Mouse (Mus musculus): Measurements from ENCODE around the gene Rilpl1. TPM values are rescaled to one million over a fixed set of nuclear protein-coding genes. Genes with fewer than 3 reads are reported as not detected.
"Not testable (repeated sequence)": the region's sequence is repeated elsewhere in the genome, so short reads cannot be mapped to it uniquely, and the experiment has no call there.

Rilpl1 gene
- polyA plus RNA-seq, 1 experiment from 2014 or later, result 9.7 TPM

GRCm38 (mm10) chr5:124551349-124552093, 20.3 kb upstream of the Rilpl1 start:
- ATAC-seq; H3K9ac ChIP-seq (replicated peaks; ENCODE audit: low read depth, low read length): not testable (repeated sequence)
- H3K4me2 ChIP-seq (ENCODE audit: low read length), result peak overlapping the region; percentile 77

GRCm38 (mm10) chr5:124550737-124551136, 19.5 kb upstream of the Rilpl1 start:
- H3K9me3 ChIP-seq (ENCODE audit: control insufficient read depth, low read length); H3K27me3 ChIP-seq (replicated peaks; ENCODE audit: control insufficient read depth, insufficient read depth, low read length); ATAC-seq; H3K27ac ChIP-seq (ENCODE audit: low read length); H3K4me2 ChIP-seq (ENCODE audit: low read length); H3K4me3 ChIP-seq (replicated peaks; ENCODE audit: low read length); H3K9ac ChIP-seq (replicated peaks; ENCODE audit: low read depth, low read length): not testable (repeated sequence)
- peaks cover 13% of the 10 kb centered on the region for H3K36me3 ChIP-seq (ENCODE audit: control insufficient read depth, insufficient read depth)
- peaks cover 14% of the 10 kb centered on the region for H3K4me1 ChIP-seq (replicated peaks; ENCODE audit: control insufficient read depth, insufficient read depth, low read length)
- WGBS, result 93% methylated on average over 4 of the region's 4 CpGs

More at GRCm38 (mm10) chr5:124551349-124552093, 20.3 kb upstream of the Rilpl1 start:
- not testable (repeated sequence) for H3K27me3 ChIP-seq (replicated peaks; ENCODE audit: control insufficient read depth, insufficient read depth, low read length); H3K4me3 ChIP-seq (replicated peaks; ENCODE audit: low read length); H3K9me3 ChIP-seq (ENCODE audit: control insufficient read depth, low read length); H3K27ac ChIP-seq (ENCODE audit: low read length); H3K36me3 ChIP-seq (ENCODE audit: control insufficient read depth, insufficient read depth)
- peaks cover 14% of the 10 kb centered on the region for H3K4me1 ChIP-seq (replicated peaks; ENCODE audit: control insufficient read depth, insufficient read depth, low read length)
- 40% methylated on average over 5 of the region's 5 CpGs for WGBS

GRCm38 (mm10) chr5:124541602-124541973, 10.4 kb upstream of the Rilpl1 start:
- no peak for ATAC-seq
- no peaks in the 10 kb centered on the region for H3K27me3 ChIP-seq (replicated peaks; ENCODE audit: control insufficient read depth, insufficient read depth, low read length)
- H3K4me3 ChIP-seq (replicated peaks; ENCODE audit: low read length), result peak overlapping the region; percentile 92
- peak overlapping the region; percentile 92 for H3K4me2 ChIP-seq (ENCODE audit: low read length)
- H3K36me3 ChIP-seq (ENCODE audit: control insufficient read depth, insufficient read depth), result peaks cover 17% of the 10 kb centered on the region; the same call in 1 of the 2 replicates
- WGBS, result 12% methylated on average over 8 of the region's 8 CpGs
- no peak overlapping the region for H3K27ac ChIP-seq (ENCODE audit: low read length)
- H3K4me1 ChIP-seq (replicated peaks; ENCODE audit: control insufficient read depth, insufficient read depth, low read length), result peaks cover 14% of the 10 kb centered on the region
- H3K9ac ChIP-seq (replicated peaks; ENCODE audit: low read depth, low read length), result peak overlapping the region; percentile 78
- H3K9me3 ChIP-seq (ENCODE audit: control insufficient read depth, low read length), result no peaks in the 10 kb centered on the region

- Histone ChIP-seq H3K27ac (ENCODE audit: low read length) (peak overlapping the region; percentile 61), H3K9ac (replicated peaks; ENCODE audit: low read depth, low read length) (peak overlapping the region; percentile 78), H3K4me1 (replicated peaks; ENCODE audit: control insufficient read depth, insufficient read depth, low read length) (peaks cover 14% of the 10 kb centered on the region), H3K27me3 (replicated peaks; ENCODE audit: control insufficient read depth, insufficient read depth, low read length) (no peaks in the 10 kb centered on the region), H3K4me2 (ENCODE audit: low read length) (peak overlapping the region; percentile 92), H3K9me3 (ENCODE audit: control insufficient read depth, low read length) (no peaks in the 10 kb centered on the region), H3K36me3 (ENCODE audit: control insufficient read depth, insufficient read depth) (peaks cover 12% of the 10 kb centered on the region; the same call in 1 of the 2 replicates), H3K4me3 (replicated peaks; ENCODE audit: low read length) (peak overlapping the region; percentile 92)
- 0% methylated on average over 49 of the region's 89 CpGs for WGBS
- peak; percentile 69 for ATAC-seq
These were observed 9.9 kb upstream of the Rilpl1 start for GRCm38 (mm10) chr5:124540905-124541601.

- H3K27ac ChIP-seq (ENCODE audit: low read length), result peak within 1 kb of the TSS; percentile 77
- no peaks in the 10 kb centered on the region; the same call in 1 of the 2 replicates for H3K27me3 ChIP-seq (replicated peaks; ENCODE audit: control insufficient read depth, insufficient read depth, low read length)
- peak within 1 kb of the TSS; percentile 92 for H3K4me3 ChIP-seq (replicated peaks; ENCODE audit: low read length)
- H3K9me3 ChIP-seq (ENCODE audit: control insufficient read depth, low read length), result no peaks in the 10 kb centered on the region
- under 1% methylated on average over 32 of the region's 35 CpGs for WGBS
- peaks cover 14% of the 10 kb centered on the region for H3K4me1 ChIP-seq (replicated peaks; ENCODE audit: control insufficient read depth, insufficient read depth, low read length)
- H3K4me2 ChIP-seq (ENCODE audit: low read length), result peak within 1 kb of the TSS; percentile 92
- peaks cover 12% of the 10 kb centered on the region; the same call in 1 of the 2 replicates for H3K36me3 ChIP-seq (ENCODE audit: control insufficient read depth, insufficient read depth)
- peak within 1 kb of the TSS; percentile 78 for H3K9ac ChIP-seq (replicated peaks; ENCODE audit: low read depth, low read length)
- peak; percentile 96 for ATAC-seq
These were observed 9.2 kb upstream of the Rilpl1 start, which contains the start of gene Tmed2 for GRCm38 (mm10) chr5:124540383-124540786. Gene Tmed2 (plus strand): TSS chr5:124540695.

GRCm38 (mm10) chr5:124539905-124540304, 8.7 kb upstream of the Rilpl1 start:
- Histone ChIP-seq H3K4me1 (replicated peaks; ENCODE audit: control insufficient read depth, insufficient read depth, low read length) (peaks cover 14% of the 10 kb centered on the region), H3K27me3 (replicated peaks; ENCODE audit: control insufficient read depth, insufficient read depth, low read length) (no peaks in the 10 kb centered on the region; the same call in 1 of the 2 replicates), H3K4me2 (ENCODE audit: low read length) (peak overlapping the region; percentile 49), H3K27ac (ENCODE audit: low read length) (peak overlapping the region; percentile 77; the same call in 1 of the 2 replicates), H3K4me3 (replicated peaks; ENCODE audit: low read length) (peak overlapping the region; percentile 92), H3K36me3 (ENCODE audit: control insufficient read depth, insufficient read depth) (peaks cover 8% of the 10 kb centered on the region; the same call in 1 of the 2 replicates), H3K9me3 (ENCODE audit: control insufficient read depth, low read length) (no peaks in the 10 kb centered on the region), H3K9ac (replicated peaks; ENCODE audit: low read depth, low read length) (peak overlapping the region; percentile 61; the same call in 1 of the 2 replicates)
- no peak for ATAC-seq
- WGBS, result 77% methylated on average over 4 of the region's 4 CpGs

GRCm38 (mm10) chr5:124538813-124539792, 7.9 kb upstream of the Rilpl1 start:
- peaks cover 14% of the 10 kb centered on the region for H3K4me1 ChIP-seq (replicated peaks; ENCODE audit: control insufficient read depth, insufficient read depth, low read length)
- ATAC-seq, result no peak
- no peaks in the 10 kb centered on the region; the same call in 1 of the 2 replicates for H3K27me3 ChIP-seq (replicated peaks; ENCODE audit: control insufficient read depth, insufficient read depth, low read length)
- H3K9me3 ChIP-seq (ENCODE audit: control insufficient read depth, low read length), result no peaks in the 10 kb centered on the region
- H3K4me2 ChIP-seq (ENCODE audit: low read length), result no peak overlapping the region
- H3K27ac ChIP-seq (ENCODE audit: low read length), result no peak overlapping the region
- no peak overlapping the region for H3K9ac ChIP-seq (replicated peaks; ENCODE audit: low read depth, low read length)
- H3K4me3 ChIP-seq (replicated peaks; ENCODE audit: low read length), result no peak overlapping the region
- WGBS, result 73% methylated on average over 14 of the region's 16 CpGs
- peaks cover 3% of the 10 kb centered on the region; the same call in 1 of the 2 replicates for H3K36me3 ChIP-seq (ENCODE audit: control insufficient read depth, insufficient read depth)

GRCm38 (mm10) chr5:124536776-124537175, 5.6 kb upstream of the Rilpl1 start:
- WGBS, result 5% methylated on average over 17 of the region's 17 CpGs
- no peak overlapping the region for H3K4me2 ChIP-seq (ENCODE audit: low read length)
- no peak overlapping the region for H3K4me3 ChIP-seq (replicated peaks; ENCODE audit: low read length)
- ATAC-seq, result no peak
- peaks cover 9% of the 10 kb centered on the region for H3K4me1 ChIP-seq (replicated peaks; ENCODE audit: control insufficient read depth, insufficient read depth, low read length)
- no peak overlapping the region for H3K27ac ChIP-seq (ENCODE audit: low read length)
- H3K9me3 ChIP-seq (ENCODE audit: control insufficient read depth, low read length), result no peaks in the 10 kb centered on the region
- no peaks in the 10 kb centered on the region for H3K36me3 ChIP-seq (ENCODE audit: control insufficient read depth, insufficient read depth)
- H3K9ac ChIP-seq (replicated peaks; ENCODE audit: low read depth, low read length), result no peak overlapping the region
- H3K27me3 ChIP-seq (replicated peaks; ENCODE audit: control insufficient read depth, insufficient read depth, low read length), result no peaks in the 10 kb centered on the region; the same call in 1 of the 2 replicates

Measured in forebrain, embryonic 16.5 days (tissue).